Mouse (Mus musculus): ENCODE measurements around the gene Svbp.

The Svbp gene

DNA sequence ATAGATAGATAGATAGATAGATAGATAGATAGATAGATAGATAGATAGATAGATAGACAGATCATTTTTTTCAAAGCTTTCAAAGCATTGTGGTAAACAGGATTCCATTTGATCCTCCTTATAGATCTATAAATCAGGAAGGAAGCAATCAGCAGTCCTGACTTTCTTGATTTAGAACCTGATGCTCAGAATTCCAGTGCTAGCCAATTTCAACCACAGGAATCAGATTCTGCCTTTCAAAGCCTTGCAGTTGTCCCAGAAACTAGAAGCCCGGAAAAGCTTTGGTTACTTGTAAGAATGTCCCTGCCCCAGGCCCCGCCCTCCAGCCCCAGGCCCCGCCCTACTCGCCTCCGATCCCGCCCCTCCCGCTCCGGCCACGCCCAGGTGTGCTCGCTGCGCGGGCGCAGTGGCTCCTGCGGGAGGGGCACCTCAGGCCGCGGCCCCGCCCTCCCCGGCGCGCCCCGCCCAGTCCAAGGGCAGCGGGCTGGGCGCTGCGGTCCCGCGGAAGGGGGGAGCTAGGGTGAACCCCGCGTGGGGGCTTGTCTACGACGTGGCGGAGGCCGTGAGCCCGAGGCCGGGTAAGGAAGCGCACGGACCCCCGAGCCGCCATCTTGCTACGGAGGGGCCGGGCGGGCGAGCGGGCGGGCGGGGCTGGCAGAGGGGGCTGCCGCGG lies at the start of gene Svbp:
TSS of gene Svbp (plus strand) at position 398 of the 673 bp plus-strand sequence.
- in situ Hi-C loops (cut with MseI, MboI) = no loop called here

DNA sequence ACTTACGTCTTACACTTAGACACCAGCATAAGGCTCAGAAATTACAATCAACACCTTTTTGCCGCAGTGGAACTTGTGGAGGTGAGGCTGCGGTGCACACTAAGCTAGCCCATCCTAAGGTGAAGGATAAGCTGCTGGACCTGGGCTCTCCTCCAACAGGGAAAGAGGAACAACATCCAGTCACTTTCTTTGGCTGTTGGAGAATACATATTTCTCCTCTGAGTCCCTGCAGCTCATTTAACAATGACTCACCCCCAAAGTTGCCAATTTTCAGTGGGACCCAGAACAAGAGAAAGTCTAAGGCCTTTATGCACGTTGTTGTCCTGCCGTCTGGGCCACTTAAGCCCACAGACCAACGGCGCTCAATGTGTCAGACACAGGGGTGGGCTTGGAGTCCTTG lies 48.3 kb upstream of the Svbp start:
- in situ Hi-C loops (cut with MseI, MboI) = no loop called here

DNA sequence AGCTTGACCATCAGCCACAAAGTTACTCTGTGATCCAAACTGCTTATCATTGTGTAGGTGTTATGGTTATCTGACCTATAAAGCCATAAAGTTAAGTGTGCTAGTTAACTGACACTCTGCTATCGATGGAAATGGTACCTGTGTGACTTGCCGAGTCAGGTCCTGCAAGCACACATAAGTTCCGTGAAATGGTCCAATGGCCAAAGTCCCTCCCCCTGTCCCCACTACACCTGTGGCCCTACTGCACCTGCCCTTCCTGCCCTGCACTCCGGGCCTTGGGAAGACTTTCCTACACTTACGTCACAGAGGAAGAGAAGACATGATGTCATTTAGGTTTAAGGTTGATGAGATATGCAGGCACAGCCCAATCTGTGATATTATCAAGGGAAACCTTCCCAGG lies 47.8 kb upstream of the Svbp start:
- in situ Hi-C loops (cut with MseI, MboI) = no loop called here

DNA sequence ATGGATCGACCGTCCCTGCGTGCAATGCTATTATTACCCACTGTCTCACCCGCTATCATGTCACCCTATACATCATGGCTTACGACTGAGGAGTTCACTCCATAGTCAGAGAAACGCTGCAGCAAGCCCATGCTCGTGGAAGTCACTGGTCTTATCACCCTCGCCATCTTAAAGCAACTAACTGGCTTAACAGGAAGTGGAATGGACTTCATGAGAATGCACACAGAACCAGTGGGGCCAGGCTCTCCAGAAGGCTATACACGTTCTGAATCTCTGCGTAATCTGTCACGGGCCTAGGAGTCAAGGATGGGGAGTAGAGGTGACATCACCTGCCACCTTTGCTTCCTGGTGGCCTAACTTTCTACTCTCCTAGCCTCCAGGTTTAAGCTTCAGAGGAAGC lies 46.4 kb upstream of the Svbp start:
- in situ Hi-C loops (cut with MseI, MboI) = no loop called here

DNA sequence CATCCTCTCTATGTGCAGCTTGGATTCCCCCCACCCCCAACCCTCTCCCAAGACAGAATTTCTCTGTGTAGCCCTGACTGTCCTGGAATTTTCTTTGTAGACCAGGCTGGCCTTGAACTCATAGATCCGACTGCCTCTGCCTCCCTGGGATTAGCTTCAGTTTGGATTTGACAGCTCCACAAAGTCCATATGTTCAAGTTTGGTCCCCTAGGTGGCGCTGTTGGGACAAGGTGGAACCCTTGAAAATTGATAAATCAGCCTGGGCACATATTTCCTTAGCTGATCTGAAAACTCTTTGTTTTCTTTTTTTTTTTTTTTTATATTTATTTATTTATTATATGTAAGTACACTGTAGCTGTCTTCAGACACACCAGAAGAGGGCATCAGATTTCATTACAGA lies 37.9 kb upstream of the Svbp start:
- in situ Hi-C loops (cut with MseI, MboI) = loop anchor here (25.0 kb wide), 1 partner anchor 520 kb away; no protein-coding TSS in a partner anchor

DNA sequence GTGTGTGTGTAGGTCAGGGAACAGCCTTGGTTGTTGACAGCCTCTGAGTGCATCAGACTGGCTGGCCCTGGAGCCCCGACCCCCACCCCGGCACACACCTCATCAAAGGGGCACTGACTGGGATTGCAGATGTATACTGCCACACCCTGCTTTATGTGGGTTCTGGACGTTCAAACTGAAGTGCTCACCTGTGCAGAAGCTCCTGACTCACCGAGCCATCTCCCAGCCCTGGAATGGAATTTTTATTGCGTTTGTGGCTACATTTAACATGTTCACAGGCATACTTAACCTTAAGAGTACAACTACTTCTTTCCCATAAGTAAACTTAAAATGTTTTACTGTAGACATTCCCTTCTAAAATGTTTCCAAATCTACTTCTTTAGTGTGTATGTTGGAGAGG lies 37.2 kb upstream of the Svbp start:
- in situ Hi-C loops (cut with MseI, MboI) = loop anchor here (25.0 kb wide), 1 partner anchor 521 kb away; no protein-coding TSS in a partner anchor

DNA sequence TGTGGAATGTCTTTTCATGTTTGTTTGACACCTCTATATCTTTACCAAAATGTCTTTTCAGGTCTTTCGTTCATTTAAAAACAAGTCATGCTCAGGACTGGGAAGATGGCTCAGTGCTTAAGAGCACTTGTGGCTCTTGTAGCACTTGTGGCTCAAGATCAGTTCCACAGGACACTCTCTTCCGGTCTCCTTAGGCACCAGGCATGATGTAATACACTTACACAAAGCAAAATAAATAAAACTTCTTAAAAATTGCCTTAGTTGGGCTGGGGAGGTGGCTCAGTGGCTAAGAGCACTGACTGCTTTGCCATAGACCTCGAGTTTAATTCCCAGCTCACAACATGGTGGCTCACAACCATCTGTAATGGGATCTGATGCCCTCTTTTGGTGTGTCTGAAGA lies 33.7 kb upstream of the Svbp start:
- in situ Hi-C loops (cut with MseI, MboI) = loop anchor here (10.0 to 25.0 kb wide), 2 partner anchors 167 to 524 kb away; no protein-coding TSS in a partner anchor

DNA sequence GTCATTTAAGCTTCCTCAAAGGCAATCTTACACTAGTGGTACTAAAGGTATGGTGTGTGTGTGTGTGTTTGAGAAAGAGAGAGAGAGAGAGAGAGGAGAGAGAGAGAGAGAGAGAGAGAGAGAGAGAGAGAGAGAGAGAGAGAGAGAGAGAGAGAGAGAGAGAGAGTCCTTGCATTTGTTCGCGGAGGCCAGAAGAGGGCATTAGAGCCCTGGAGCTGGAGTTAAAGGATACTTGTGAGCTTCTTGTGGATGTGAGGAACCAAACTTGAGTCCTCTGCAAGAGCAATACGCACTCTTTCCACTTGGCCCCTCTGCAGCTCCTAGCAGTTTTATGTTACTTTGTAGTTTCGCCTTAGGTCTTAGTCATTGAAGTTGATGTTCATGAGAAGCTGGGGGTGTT lies 32.1 kb upstream of the Svbp start:
- in situ Hi-C loops (cut with MseI, MboI) = loop anchor here (10.0 to 25.0 kb wide), 2 partner anchors 168 to 526 kb away; no protein-coding TSS in a partner anchor

DNA sequence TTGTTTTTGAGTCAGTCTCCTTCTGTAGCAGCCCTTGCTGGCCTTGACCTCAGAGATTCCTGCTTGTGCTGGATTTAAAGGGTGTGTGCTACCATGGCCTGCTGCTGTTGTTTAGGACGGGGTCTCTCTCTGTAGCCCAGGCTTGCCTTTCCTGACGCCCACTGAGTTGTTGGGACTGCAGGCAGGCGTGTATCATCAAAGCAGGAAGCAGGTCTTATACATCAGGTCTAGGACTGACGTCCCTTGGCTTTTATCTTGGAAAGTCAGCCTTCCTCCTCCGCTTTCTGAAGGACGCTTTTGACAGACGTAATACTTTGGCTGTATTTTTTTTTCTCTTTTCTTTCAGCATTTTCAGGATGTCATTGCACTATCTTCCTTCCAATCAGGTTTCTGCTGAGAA lies 29.2 kb upstream of the Svbp start:
- in situ Hi-C loops (cut with MseI, MboI) = loop anchor here (5.0 to 25.0 kb wide), 3 partner anchors 171 to 529 kb away; no protein-coding TSS in a partner anchor

DNA sequence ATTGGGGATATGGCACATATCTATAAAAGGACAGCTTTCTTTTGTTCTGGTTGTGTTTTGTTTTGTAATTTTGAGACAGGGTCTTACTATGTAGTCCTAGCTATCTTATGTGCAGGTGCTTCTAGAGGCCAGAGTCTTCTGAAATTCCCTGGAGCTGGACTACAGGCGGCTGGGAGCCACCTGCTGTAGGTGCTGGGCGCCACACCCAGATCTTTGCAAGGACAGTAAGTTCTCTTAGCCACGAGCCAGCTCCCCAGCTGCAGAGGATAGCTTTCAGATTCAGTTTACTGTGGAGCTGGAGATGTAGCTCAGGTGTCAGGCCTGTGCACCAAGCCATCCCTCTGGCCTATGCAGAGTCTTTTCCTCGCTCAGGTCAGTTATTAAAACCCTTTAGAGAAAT lies 28.0 kb upstream of the Svbp start:
- in situ Hi-C loops (cut with MseI, MboI) = loop anchor here (5.0 to 25.0 kb wide), 3 partner anchors 172 to 530 kb away; no protein-coding TSS in a partner anchor

DNA sequence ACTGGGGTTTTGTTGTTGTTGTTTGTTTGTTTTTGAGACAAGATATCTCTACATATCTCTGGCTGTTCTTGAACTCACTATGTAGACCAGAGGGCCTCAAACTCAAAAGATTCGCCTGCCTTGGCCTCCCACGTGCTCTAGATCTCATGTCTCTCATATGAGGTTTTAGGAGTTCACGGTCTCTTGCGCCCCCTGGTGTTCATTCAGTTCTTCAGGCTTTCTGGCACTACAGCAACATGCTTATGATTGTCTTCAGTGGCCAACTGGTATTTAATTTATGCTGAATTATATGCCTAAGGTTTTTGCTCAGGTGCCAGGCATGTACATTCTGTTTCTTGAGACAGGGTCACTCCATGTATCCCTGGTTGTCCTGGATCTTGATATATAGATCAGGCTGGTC lies 27.4 kb upstream of the Svbp start:
- in situ Hi-C loops (cut with MseI, MboI) = loop anchor here (5.0 to 25.0 kb wide), 3 partner anchors 173 to 530 kb away; no protein-coding TSS in a partner anchor

DNA sequence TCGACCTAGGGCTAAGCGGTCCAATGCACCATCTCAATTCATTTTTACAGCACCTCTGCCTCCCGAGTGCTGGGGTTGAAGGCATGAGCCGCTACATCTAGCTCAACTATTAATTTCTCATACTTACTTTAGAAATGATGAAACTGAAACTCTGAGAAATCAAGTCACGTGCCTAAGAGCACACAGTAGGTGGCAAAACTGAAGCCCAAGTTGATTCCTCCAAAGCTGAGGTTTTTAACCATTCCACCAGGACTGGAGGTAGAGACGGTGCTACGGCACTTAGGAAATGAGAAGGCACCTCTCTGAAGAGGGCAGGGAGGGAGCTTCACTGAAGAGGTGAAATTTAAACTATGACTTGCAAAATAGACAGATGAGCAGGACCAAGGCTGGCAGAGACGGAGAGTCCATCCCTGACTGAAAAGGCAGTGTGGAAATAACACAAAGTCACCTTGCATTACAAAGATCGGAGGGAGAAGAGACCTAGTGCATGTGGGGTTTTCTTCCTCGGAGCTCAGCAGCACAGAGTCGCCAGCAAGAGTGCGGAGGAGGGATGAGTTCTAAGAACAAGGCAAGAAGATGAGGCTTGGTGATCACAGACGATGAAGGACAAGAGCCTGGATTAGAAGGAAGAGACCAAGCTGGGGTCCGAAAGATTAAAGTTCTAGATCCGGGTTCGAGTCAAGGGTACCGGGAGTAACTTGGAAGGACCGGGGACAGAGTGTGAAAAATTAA lies 22.0 kb upstream of the Svbp start:
- in situ Hi-C loops (cut with MseI, MboI) = loop anchor here (25.0 kb wide), 1 partner anchor 536 kb away; no protein-coding TSS in a partner anchor

DNA sequence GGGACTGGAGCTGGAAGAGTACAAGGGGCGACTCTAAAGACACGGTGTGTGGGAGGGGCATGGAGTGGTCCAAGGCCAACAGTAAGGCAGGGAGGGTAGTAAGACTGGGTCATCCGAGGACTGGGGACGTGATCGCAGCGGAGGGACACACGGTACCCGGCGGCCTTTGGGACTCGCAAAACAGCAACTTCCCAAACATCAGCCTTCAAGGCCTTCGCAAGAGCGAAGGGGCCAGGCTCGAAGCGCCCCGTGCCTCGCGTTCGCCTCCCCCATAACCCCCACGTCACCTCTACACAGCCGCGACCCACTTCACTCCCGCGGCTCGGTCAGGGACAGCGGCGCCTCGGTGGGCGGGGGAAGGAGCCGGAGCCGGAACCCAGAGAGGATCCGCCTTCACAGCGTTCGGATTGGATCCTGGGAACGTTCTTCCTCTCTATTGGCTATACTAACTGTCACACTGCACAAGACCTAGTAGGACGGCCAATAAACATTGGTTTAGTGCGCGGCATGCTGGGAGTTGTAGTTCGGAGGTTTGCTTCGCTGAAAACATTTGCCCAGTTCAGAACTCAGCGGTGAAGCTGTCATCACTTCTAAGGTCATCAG lies 21.2 kb upstream of the Svbp start, which contains the start of gene Zfp691:
TSS of gene Zfp691 (minus strand) at position 345 of the 603 bp plus-strand sequence.
- in situ Hi-C loops (cut with MseI, MboI) = loop anchor here (25.0 kb wide), 1 partner anchor 537 kb away; no protein-coding TSS in a partner anchor

DNA sequence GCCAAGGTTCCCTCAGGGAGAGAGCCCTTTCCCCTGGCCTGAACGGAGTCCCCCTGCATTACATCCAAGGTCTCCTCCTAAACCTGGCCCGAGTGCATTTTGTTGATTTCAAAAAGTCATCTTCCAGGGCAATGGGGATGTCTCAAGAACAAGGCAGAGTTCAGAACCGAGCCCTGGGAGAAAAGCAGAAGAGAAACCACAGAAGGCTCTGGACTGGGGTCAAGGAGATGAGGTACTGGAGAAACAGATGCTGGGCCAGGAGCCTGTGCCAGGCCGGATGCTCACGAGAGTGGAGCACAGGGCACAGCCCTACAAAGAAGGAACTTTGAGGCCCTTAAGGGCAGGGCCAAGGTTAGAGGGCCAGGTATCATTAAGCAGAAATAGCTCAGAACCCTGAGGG lies 17.4 kb upstream of the Svbp start:
- in situ Hi-C loops (cut with MseI, MboI) = no loop called here

DNA sequence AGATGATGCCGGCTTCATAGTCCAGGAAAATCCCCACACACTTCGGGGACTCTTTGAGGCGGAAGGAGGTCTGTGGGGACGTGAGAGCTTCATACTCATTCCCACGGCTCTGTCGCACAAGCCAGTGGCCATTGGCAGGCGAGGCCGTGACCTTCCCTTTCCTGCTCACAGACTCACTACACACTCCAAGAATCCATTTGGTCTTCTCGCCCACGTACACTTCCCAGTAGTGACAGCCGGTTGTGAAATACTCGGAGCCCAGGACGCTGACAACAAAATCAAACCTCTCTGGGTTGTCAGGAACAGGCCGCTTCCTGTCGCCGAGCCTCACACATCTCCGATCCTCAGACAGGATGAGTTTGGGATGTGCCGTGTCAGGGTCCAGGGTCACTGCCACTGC lies 16.8 kb upstream of the Svbp start:
- in situ Hi-C loops (cut with MseI, MboI) = no loop called here

DNA sequence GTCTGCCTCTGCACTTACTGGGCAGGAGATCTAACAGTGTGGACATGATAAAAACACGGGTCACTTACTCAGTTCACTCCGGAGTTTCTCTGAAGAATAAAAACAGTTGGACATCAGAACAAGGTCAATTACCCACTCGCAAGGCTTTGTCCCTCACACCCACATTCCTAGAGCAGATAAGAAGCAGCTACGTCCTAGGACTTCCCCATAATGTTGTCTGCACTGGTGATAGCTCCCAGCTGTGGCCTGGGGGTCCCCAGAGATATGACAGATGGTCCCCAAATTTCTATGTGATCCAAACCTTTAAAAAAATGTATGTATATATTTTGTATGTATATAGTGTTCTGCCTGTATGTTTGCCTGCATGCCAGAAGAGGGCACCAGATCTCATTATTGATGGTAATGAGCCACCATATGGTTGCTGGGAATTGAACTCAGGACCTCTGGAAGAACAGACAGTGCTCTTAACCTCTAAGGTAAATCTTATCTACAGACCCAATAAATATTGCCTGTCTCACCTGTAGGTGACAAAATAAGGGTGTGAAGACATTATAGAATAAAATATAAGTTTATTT lies 14.9 kb upstream of the Svbp start:
- in situ Hi-C loops (cut with MseI, MboI) = no loop called here

DNA sequence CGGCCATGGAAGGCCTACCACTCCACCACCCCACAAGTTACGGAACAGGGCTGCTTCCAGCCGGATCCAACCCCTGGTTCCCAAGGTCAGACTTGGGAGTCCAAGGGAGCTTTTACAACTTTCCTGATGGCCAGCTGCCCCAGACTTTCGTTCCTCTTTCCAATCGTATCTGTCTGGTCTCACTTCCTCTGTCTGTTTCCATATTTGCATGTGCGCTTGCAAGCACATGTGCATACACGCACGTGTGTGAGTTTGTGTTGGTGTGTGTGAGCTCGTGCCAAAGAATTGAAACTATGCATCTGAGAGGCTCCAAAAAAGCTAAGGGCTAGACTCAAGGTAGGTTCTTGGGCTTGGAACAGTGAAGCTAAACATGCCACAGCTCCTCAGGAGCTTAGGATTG lies 13.7 kb upstream of the Svbp start:
- in situ Hi-C loops (cut with MseI, MboI) = no loop called here

DNA sequence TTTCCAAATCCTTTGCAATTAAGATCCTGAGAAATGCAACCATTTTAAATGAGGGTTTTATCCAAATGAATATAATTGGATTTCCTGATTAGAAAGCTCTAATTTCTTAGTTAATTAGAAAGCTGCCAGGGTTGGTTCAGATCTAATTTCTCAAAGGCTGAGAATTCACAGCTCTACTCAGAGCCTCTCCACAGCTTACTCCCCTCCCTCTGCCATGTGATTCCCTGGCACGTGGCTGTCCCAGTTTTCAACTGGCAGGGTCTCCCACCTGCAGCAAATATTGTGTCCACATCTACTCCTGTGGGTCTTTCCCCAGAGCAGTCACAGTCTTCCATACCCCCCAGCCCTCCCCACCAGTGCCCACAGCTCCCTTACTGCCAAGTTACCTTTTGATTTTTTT lies 11.6 kb upstream of the Svbp start:
- in situ Hi-C loops (cut with MseI, MboI) = no loop called here

DNA sequence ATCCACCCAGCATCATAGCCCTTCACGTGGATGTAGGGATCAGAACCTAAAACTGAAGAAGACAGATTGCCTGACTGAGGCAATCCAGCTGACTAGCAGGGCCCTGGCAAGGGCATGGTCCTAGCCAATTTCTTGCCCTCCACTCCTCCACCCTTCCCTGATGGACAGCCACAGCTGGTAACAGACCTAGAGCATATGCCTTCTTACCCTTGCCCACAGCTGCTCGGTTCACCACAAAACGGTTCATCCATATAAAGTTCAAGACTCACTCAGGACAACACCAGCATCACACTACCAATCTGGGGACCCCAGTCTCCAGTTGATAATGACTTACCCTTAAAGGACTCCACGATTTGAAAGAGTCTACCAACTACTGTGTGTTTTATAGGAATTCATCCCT lies 9.3 kb upstream of the Svbp start:
- in situ Hi-C loops (cut with MseI, MboI) = no loop called here

DNA sequence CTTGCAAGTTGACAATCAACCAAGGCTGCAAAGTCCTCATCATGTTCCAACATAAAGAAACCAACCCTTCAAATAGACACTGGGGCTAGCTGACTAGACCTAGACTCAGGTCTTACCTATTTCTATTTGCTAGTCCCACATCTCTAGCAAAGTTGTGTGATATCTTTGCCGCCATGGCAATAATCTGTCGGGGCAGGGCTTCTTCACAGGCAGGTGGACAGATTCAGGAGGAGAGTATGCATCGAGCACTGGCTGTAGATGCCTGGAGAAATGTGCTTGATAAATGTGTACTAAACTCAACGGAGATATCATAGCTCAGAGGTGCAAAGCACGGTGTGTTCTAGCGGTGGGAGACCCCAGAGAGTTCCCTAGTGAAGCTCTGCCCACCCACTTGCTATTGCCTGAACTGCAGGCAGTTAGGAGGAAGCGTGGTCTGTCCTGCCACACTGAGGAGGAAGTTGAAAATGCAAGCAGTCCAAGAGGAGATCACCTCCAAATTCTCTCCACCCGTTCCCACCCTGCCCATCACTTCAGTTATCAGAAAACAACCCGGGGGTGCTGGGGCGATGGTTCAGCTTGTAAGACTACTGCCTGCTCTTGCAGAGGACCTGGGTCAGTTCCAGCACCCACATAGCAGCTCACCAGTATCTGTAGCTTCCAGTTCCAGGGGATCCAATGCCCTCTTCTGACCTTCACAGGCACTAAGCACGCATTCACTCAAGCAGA lies 6.9 kb upstream of the Svbp start:
- in situ Hi-C loops (cut with MseI, MboI) = no loop called here

DNA sequence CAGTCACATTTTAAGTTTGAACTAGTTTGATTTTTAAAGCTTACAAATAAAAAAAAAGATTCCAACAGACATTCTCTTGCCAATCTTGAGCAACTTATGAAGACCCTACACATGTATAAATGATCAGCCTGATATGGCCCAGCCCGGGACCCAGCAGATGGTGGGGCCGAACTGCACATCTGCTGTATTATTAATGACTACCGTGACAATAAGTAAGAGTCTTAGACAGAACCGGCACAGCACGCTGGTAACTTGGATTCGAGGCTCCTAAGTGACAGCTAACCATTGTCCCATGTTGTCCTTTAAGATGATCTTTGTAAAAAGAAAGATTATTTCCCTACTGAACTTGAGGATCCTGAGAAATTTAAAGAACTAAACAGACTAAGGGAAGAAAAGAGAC lies 5.7 kb upstream of the Svbp start:
- in situ Hi-C loops (cut with MseI, MboI) = no loop called here
